Mouse (Mus musculus) ES-Bruce4 (cell line): Measurements from ENCODE around the gene Dcdc2b. TPM values are rescaled to one million over a fixed set of nuclear protein-coding genes. Genes with fewer than 3 reads are reported as not detected.

Experiments used
- H3K27ac ChIP-seq: 2 replicates; pipeline ENCODE4 v1.5.1; 2012; ENCODE audit warnings: low read length, inconsistent platforms; ENCODE audit not compliant: insufficient read depth
- H3K27me3 ChIP-seq: 2 replicates; pipeline ENCODE4 v1.6.1; 2012; ENCODE audit warnings: mild to moderate bottlenecking, low read length, inconsistent platforms; ENCODE audit not compliant: control insufficient read depth, poor library complexity, insufficient read depth, severe bottlenecking
- H3K36me3 ChIP-seq: 2 replicates; pipeline ENCODE4 v1.6.1; 2012; ENCODE audit warnings: inconsistent platforms, mild to moderate bottlenecking, low read length, moderate library complexity; ENCODE audit not compliant: control insufficient read depth, poor library complexity, insufficient read depth, severe bottlenecking
- H3K4me1 ChIP-seq: one replicate; pipeline ENCODE4 v1.8.1; 2011; ENCODE audit warnings: low read length; ENCODE audit not compliant: control insufficient read depth, insufficient read depth
- H3K4me3 ChIP-seq: 2 replicates; pipeline ENCODE4 v1.5.1; 2011; ENCODE audit warnings: low read depth, mild to moderate bottlenecking, low read length
- H3K9ac ChIP-seq: 2 replicates; pipeline ENCODE4 v1.6.1; 2012; ENCODE audit warnings: low read depth, mild to moderate bottlenecking, inconsistent platforms; ENCODE audit not compliant: poor library complexity, severe bottlenecking
- H3K9me3 ChIP-seq: replicated peaks from 2 replicates; pipeline ENCODE4 v1.6.1; 2012; ENCODE audit warnings: mild to moderate bottlenecking, low read length, inconsistent platforms; ENCODE audit not compliant: control insufficient read depth, poor library complexity, insufficient read depth, severe bottlenecking
- CTCF ChIP-seq: IDR thresholded peaks from one replicate; pipeline ENCODE4 v1.8.1; 2011; ENCODE audit warnings: low read depth, low read length
- EP300 ChIP-seq: IDR thresholded peaks from 2 replicates; pipeline ENCODE4 v1.6.1; 2011; ENCODE audit warnings: low read depth, low read length; ENCODE audit not compliant: insufficient read depth
- POLR2A ChIP-seq: IDR thresholded peaks from one replicate; pipeline ENCODE4 v1.8.1; 2011; ENCODE audit warnings: low read length; ENCODE audit not compliant: insufficient read depth
- polyA plus RNA-seq: library from polyadenylated mRNA; stranded (reverse); fragments of >200 nt; gene quantifications from 2 replicates; pipeline ENCODE4 v1.2.4, GENCODE M21; 2011; ENCODE audit warnings: low read depth; ENCODE audit not compliant: missing spikeins, insufficient read depth, insufficient read length

Gene Dcdc2b
- polyA plus RNA-seq, 1 experiment = 3.0 TPM

DNA sequence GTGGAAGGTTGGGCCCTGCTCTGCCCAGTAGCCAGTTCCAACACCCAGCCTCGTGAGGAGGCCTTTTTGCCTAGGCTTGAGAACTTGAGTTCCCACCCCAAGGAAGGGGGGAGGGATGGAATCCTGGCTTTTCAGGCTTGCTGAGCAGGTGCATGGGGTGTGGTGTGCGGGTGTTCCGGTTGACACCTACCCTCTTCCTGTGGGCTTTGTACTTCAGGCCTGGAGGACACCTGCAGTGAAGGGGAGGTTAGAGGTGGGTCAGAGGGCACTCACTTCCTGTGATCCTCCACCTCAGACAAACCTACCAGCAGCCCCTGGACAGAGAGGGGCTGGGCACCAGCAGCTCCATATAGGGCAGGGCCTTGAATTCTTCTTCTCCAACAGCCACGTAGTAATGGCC is 4.0 kb downstream of the Dcdc2b start:
- Histone ChIP-seq H3K36me3 (peaks cover 11% of the 10 kb centered on the region; the same call in 1 of the 2 replicates), H3K27ac (peak overlapping the region; percentile 57), H3K27me3 (no peaks in the 10 kb centered on the region), H3K4me1 (peaks cover 9% of the 10 kb centered on the region), H3K9ac (no peak overlapping the region), H3K4me3 (no peak overlapping the region), H3K9me3 (no peaks in the 10 kb centered on the region)
- TF ChIP-seq EP300 = peak; percentile 87
- TF ChIP-seq POLR2A = no peak
- TF ChIP-seq CTCF = no peak

DNA sequence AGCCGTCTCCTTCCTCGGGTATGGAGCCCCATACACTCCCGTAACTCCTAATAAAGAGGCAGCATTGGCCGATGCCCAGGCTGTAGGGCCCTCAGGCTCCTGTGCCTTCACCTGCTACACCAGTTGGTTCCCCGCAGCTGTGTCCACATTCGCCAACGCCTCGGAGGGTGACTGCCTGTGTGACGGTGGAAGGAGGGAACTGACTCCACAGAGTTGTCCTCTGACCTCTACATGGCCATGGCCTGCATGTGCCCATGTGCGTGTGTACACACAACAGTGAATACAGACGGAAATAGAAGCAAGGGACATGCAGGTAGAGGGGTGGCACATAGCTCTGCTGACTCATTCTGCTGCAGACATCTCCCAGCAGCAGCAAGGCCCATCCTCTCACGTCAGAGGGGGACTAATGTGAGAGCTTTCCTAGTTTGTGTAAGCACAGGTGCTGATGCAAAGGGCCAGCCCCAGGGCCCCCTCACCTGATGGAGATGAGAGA is 4.9 kb downstream of the Dcdc2b start:
- peak overlapping the region; percentile 31; the same call in 1 of the 2 replicates for H3K27ac ChIP-seq
- no peaks in the 10 kb centered on the region for H3K9me3 ChIP-seq
- no peak for TF ChIP-seq CTCF
- no peak for TF ChIP-seq EP300
- no peak for TF ChIP-seq POLR2A
- no peaks in the 10 kb centered on the region for H3K27me3 ChIP-seq
- H3K36me3 ChIP-seq = peaks cover 11% of the 10 kb centered on the region; the same call in 1 of the 2 replicates
- H3K4me3 ChIP-seq = peak overlapping the region; percentile 1; the same call in 1 of the 2 replicates
- H3K9ac ChIP-seq = 0 out of 2 replicates have a peak overlapping the region, but pooled peaks have one; percentile 4
- peaks cover 9% of the 10 kb centered on the region for H3K4me1 ChIP-seq

DNA sequence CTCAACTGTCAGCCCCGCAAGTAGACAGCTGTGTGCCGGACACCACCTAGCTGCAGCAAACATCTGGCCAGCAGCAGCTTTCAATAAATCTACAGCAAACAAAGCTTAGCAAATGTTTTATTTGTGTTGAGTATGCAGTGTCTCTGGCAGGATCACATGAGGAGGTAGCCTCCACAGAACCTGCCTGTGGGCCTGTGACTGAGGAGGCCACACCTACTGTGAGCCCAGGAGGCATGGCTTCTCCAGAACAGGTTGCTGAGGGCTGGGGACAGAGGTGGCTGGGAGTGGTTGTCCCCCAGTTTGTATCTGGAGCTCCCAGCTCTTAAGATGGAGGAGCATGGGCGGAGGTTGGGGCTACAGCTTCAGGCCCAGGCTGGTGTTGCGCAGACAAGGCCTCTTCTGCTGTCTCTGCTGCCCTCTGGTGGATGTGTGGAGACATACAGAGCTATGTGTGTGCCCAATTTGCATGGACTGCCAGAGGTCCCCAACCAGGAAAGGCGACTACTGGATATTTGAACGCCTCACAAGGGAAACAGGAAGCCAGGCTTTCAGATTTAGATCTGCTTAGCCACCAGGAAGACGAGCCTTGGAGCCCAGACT is 5.5 kb downstream of the Dcdc2b start:
- Histone ChIP-seq H3K27ac (peak overlapping the region; percentile 31), H3K36me3 (peaks cover 13% of the 10 kb centered on the region; the same call in 1 of the 2 replicates)

DNA sequence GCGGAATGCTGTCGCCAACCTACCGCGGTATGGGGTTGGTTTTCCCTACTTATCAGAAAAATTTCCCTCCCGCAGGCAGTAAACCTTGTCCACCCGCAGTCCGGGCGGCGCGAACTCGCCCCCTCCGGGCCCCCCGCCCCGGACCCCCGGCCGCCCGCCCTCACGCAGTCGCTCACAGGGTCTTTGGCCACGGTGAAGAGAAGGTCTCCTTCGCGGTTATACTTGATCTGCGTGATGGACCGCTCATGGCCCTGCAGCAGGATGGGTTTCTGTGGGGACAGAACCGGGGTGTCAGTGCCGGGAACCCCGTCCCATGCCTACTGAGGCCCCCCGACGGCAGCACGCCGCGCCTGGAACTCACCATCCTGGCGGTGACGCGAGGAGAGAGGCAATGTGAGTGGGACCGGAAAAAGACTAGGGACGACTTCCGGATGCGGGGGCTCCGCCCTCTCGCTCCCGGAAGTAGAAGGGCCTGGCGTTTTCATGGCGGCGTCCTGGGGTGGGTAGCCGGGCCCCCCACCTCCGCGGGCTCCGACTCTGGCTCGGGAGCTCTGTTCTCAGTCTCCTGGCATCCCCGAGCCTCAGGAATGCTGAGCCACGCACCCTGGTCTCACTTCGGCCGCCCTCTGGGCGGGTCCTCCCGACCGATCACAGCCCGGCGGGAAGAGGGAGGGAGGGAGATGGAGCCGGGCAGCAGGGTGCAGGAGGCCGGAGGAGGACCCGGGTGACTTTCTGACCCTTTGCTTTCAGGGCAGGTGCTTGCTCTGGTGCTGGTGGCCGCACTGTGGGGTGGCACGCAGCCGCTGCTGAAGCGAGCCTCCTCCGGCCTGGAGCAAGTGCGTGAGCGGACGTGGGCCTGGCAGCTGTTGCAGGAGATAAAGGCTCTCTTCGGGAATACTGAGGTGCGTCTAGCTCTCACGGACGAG is 13.6 kb downstream of the Dcdc2b start, which contains the start of the genes Eif3i and Tmem234:
Gene Eif3i, minus strand, starts transcription at position 416 of the 926 bp plus-strand sequence.
Gene Tmem234, plus strand, starts transcription at position 436 of the 926 bp plus-strand sequence.
- Histone ChIP-seq H3K27me3 (no peaks in the 10 kb centered on the region), H3K4me1 (no peaks in the 10 kb centered on the region), H3K9me3 (no peaks in the 10 kb centered on the region), H3K36me3 (peaks cover 21% of the 10 kb centered on the region), H3K27ac (no peak within 1 kb of the TSS), H3K9ac (peak within 1 kb of the TSS; percentile 88), H3K4me3 (peak within 1 kb of the TSS; percentile 98)
- TF ChIP-seq EP300 = no peak
- peak; percentile 66 for TF ChIP-seq POLR2A

More for the DNA sequence above, 5.5 kb downstream of the Dcdc2b start:
- peaks cover 9% of the 10 kb centered on the region for H3K4me1 ChIP-seq
- H3K9me3 ChIP-seq = no peaks in the 10 kb centered on the region
- H3K4me3 ChIP-seq = peak overlapping the region; percentile 1; the same call in 1 of the 2 replicates
- no peak overlapping the region for H3K9ac ChIP-seq
- TF ChIP-seq EP300 (0 out of 2 replicates have a peak, but pooled peaks have one; percentile 40), CTCF (peak; percentile 98), POLR2A (no peak)
- no peaks in the 10 kb centered on the region for H3K27me3 ChIP-seq

DNA sequence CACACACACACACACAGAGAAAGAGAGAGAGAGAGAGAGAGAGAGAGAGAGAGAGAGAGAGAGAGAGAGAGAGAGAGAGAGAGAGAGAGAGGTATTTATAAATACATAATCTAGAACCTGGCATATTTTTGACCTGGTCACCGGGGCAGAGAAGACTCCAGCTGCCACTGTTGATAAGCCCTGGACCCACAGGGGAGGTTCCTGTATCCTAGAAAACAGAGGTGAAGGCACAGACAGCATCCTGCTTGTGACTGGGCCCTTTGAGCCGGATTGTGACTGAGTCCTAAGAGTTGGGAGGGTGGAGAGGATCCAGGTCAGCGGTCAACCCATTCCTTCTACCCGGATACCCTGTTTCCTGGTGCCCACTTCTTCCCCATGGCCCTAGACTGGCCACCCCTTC is 25.2 kb downstream of the Dcdc2b start:
- TF ChIP-seq EP300 (no peak), POLR2A (no peak), CTCF (no peak)
- Histone ChIP-seq H3K27ac (no peak overlapping the region), H3K27me3 (no peaks in the 10 kb centered on the region), H3K9me3 (no peaks in the 10 kb centered on the region), H3K4me1 (peaks cover 2% of the 10 kb centered on the region), H3K9ac (no peak overlapping the region), H3K36me3 (peaks cover 27% of the 10 kb centered on the region), H3K4me3 (no peak overlapping the region)
